Mouse (Mus musculus): ENCODE results near the gene Gipc3. TPM values are rescaled to one million over a fixed set of nuclear protein-coding genes. Genes with fewer than 3 reads are reported as not detected.

Gene Gipc3
- total RNA-seq, 2 experiments from 2014 or later: 0.39 to 0.49 TPM

DNA sequence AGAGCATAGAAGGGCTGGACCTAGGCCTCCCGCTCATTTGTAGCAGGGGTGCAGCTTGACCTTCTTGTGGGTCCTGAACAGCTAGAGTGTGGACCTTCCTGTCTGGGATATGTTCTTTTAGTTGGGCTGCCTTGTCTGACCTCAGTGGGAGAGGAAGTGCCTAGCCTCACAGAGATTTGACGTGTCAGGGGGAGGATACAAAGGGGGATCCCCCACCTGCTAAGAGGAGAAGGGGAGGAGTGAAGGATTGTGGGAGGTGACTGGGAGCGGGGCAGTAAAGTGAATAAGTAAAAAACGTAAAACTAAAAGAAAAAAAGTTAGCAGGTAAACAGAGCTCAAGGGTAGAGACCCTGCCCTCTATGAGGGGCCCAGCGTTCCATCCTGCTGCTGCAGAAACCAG, 33.5 kb downstream of the Gipc3 start:
- DNase-seq (ENCODE audit: extremely low spot score in 1 of 2, low spot score in 2 of 2): no peak
- intact Hi-C loops (cut with DNase I): no loop called here

DNA sequence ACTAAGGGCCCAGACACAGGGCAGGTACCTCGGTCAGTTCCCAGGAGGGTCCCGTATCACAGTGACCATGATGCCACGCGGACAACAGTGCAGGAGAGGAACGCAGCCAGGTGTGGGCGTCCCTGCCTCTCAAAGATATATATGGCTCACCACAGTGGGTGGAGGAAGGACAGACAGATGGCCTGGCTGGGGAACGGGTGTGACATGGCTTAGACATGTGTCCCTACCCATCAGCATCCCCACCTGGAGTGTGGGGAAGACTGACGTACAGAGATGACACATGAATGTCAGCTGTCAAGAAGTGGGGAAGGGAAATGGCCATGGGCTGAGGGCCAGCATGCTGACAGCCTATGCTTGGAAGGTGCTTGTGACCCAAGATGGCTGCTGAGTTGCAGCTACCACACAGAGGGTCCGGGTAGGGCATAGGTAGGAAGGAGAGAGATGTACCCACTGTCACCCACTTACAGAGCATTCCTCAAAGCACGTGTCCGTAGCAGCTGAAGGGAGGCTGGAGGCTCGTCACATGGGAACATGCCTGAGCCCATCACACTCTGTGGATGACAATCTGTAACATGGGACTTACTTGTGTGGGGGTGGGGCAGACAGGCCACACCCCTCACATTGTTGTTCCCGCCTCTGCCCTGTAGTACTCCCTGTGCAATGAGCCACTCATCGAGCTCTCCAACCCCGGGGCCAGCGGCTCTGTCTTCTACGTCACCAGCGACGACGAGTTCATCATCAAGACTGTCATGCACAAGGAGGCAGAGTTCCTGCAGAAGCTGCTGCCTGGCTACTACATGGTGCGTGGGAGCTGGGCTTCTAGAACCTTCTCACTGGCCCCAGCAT, 36.0 kb downstream of the Gipc3 start:
- intact Hi-C loops (cut with DNase I): no loop called here
- peak in 1 of 2 experiments; percentile 38 for DNase-seq (ENCODE audit: extremely low spot score in 1 of 2, low spot score in 2 of 2)

DNA sequence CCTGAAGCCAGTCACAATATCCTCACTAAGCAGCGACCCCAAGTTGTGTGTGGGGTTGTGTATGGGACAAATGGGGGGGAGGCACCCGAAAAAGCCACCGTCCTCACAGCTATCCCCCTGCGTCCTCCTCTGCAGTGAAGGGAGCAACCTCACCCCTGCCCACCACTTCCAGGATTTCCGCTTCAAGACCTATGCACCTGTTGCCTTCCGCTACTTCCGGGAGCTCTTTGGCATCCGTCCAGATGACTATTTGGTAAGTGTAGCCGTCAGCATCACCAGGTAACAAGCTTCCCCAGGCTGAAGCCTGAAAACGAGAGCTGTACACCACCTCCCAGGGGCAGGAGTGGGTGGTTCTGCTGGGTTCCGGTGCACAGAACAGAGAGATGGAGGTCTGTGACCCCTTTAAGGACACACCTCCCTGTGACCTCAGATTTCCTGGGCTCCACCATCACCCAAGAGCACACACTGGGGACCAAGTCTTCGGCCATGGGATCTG, 36.8 kb downstream of the Gipc3 start:
- DNase-seq (ENCODE audit: extremely low spot score in 1 of 2, low spot score in 2 of 2): no peak
- intact Hi-C loops (cut with DNase I): no loop called here

DNA sequence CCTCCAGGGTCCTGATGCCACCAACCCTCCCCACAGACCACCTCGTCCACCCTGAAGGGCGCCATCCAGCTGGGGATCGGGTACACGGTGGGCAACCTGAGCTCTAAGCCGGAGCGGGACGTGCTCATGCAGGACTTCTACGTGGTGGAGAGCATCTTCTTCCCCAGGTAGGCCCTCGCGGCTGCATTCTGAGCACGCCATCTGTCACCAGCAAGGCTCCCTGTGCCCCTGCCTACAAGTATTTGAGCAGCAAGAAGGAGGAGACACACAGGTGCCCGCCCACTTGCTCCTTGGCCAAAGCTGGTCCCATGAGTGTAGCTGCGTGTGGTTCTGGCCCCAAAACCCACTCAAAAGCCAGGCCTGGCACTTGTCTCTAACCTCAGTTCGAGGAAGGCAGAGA, 37.4 kb downstream of the Gipc3 start:
- no peak for DNase-seq (ENCODE audit: extremely low spot score in 1 of 2, low spot score in 2 of 2)
- intact Hi-C loops (cut with DNase I): no loop called here

DNA sequence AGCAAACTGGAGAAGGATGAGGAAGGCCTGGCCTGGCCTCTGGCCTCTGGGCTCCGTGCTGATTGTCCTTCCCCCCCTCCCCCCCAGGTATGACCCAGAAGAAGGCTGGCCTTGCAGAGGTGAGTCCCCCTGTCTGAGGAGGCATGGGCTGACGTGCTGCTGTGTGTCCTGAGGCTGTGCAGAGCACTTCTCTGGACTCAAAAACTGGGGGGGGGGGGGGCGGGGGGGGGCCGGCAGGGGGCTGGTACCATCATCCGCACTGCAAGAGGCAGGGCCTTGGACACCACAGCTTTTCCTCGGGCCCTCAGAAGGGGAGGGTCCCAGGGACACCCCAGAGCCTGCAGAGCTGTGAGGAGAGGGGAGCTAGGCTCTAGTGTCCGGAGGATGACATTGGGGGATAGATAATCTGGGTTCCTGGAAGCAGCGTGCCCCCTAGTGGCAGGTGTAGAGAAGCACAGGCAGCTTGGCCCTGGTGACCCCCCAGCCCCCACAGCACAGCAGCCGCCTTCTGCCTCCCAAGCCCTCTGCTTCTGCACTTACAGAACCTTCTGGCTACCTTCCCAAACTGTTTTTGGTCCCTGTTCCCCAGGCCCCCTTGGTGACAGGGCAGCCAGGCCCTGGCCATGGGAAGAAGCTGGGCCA, 38.3 kb downstream of the Gipc3 start:
- peak in 1 of 2 experiments; percentile 69 for DNase-seq (ENCODE audit: extremely low spot score in 1 of 2, low spot score in 2 of 2)
- intact Hi-C loops (cut with DNase I): no loop called here

DNA sequence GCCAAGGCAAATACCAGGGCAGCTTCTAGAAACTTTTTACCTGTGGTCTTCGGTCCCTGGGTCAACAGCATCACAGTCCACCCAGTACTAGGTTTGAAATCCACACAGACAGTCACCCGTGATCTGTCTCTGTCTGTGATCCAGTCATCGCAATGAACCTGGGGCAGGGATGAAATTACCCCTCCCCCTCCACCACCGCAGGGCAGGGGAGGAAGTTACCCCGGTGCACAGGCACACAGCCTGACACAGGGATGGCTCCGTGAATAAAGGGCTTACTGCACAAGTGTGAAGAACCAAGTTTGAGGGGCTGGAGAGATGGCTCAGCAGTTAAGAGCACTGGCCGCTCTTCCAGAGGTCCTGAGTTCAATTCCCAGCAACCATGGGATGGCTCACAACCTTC, 39.3 kb downstream of the Gipc3 start:
- DNase-seq (ENCODE audit: extremely low spot score in 1 of 2, low spot score in 2 of 2): no peak
- intact Hi-C loops (cut with DNase I): no loop called here

DNA sequence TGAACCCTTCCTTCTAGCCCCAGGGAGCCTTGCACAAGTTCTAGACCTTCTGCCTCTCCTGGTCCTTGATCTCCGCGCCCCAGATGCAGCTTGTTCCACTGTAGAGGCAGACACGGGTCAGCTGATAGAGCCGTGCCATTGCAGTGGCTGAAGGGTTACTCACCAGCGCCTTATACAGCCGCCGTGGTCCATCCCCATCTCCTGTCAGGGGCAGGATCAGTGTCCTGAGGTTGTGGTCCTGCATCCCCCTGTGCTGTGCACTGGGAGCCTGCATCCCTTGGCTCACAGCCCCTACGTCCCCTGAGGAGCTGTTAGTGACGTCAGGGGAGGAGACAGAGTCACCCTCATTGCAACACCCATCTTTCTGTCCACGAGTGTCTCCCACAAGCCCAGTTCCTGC, 39.8 kb downstream of the Gipc3 start:
- intact Hi-C loops (cut with DNase I): no loop called here
- no peak for DNase-seq (ENCODE audit: extremely low spot score in 1 of 2, low spot score in 2 of 2)

DNA sequence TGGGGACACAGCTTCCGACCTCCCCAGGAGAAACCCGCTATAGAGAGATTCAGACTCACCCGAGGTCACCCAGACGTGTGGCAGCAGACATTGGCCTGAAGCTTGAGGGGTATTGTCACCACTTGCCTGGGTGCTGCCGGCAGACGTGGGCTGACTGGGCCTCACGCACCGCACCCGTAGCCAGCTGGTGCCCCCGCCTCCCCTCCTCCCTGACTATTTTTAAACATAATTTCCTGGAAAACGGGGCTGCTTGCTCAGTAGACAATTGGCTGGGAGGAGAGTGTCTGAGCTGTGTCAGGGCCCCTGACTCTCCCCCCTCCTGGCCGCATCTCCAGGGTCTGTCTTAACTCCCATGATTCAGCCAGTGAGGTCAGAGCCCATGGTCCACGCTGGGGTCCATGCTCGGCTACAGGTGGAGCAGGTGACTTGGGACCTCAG, 40.3 kb downstream of the Gipc3 start:
- intact Hi-C loops (cut with DNase I): no loop called here
- peak in 1 of 2 experiments; percentile 69 for DNase-seq (ENCODE audit: extremely low spot score in 1 of 2, low spot score in 2 of 2)

DNA sequence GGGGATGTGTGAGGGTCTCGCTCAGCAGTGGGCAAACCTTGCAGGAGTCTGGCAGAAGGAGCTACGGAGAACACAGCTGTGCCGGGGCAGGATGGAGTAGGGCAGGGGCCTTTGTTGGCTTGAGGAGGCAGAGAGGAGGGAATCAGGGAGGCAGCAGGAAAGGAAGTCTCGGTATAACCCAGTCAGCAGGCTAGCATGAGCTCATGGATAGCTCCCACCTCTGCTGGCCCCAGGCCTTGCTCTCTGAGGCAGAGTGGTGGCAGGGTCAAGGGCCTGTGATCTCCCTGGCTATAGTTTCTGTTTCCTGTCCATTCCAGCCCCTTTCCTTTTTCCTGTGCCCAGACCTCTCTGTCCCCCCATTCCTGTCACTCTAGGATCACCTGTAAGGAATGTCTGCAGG, 40.8 kb downstream of the Gipc3 start:
- intact Hi-C loops (cut with DNase I): no loop called here

DNA sequence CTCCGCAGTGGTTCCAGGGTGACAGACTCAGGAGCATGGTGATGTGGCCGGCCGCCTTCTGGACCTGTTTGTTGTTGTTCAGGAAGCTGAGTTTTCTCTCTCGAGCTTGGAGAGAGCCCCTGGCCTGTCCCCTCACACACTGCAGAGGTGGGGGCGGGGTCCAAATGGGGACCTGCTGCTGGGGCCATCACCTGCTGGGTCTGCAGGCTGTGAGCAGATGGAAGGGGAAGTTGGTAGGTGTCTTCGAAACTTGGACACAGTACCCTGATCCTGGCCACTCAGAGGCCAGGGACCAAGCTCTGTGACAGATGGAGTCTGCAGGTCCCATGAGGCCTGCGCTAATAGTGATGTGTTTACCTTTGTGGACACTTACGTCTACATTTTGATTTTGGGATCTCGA, 41.7 kb downstream of the Gipc3 start:
- intact Hi-C loops (cut with DNase I): no loop called here
- no peak for DNase-seq (ENCODE audit: extremely low spot score in 1 of 2, low spot score in 2 of 2)

More for the DNA sequence above, 40.8 kb downstream of the Gipc3 start:
- DNase-seq (ENCODE audit: extremely low spot score in 1 of 2, low spot score in 2 of 2): no peak

DNA sequence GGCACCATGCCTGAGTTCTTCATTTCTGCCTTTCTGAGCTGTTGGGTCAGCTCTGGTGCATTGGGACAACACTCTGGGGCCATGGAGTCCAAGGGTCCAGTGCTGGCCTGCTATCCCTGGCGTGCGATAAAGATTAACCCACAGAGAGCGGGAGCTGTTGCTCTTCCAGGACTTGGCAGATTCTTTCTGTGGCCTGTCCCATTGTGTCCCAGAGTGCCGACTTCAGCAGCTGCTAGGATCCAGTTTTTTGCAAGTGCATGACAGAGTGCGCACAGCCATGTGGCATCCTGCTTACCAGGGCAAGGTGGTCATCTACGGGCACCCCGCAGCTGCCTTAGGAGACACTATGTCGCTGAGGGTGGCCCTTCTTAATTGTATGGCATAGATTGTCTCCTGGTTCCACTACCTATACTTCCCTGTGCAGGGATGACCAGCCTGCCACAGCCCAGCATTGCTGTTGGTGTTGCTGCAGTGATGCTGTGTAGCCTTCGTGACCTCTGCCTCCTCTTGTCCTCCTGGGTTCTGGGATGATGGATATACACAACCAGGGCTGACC, 42.6 kb downstream of the Gipc3 start:
- DNase-seq (ENCODE audit: extremely low spot score in 1 of 2, low spot score in 2 of 2): no peak
- intact Hi-C loops (cut with DNase I): no loop called here

DNA sequence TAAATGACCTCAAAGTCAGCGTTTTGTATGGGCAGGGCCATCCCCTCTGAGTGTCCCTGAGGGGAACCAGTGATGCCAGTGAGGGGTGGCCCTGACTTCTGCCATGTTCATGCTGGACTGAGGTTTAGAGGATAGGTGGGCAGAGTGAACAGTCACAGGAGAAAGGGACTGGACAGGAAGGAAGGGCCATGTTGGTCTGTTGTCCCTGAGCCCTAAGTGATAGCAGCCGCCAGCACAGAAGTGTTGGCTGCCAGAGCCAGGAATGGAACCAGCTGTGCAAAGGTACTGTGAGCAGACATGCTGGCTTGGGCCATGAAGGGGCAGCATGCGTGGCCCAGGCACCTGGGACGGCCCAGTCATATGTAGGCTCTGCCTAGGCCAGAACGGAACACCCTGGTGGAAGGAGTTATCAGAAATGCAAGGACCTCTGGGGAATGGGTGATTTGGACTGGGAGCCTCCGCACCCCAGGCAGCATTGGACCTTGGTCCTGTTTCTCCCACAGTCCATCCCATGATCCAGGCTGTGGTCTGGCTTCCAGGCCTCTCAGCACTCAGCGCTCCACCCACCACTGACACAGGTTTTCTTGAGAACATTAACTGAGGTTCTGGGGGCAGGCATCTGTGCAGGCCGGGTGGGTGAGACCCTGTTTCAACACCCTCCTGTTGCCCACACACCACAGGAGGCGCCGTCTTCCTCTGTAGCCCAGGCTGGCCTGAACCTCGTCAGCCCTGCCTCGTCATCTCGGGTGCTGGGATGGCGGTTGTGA, 43.3 kb downstream of the Gipc3 start:
- intact Hi-C loops (cut with DNase I): no loop called here
- DNase-seq (ENCODE audit: extremely low spot score in 1 of 2, low spot score in 2 of 2): no peak

DNA sequence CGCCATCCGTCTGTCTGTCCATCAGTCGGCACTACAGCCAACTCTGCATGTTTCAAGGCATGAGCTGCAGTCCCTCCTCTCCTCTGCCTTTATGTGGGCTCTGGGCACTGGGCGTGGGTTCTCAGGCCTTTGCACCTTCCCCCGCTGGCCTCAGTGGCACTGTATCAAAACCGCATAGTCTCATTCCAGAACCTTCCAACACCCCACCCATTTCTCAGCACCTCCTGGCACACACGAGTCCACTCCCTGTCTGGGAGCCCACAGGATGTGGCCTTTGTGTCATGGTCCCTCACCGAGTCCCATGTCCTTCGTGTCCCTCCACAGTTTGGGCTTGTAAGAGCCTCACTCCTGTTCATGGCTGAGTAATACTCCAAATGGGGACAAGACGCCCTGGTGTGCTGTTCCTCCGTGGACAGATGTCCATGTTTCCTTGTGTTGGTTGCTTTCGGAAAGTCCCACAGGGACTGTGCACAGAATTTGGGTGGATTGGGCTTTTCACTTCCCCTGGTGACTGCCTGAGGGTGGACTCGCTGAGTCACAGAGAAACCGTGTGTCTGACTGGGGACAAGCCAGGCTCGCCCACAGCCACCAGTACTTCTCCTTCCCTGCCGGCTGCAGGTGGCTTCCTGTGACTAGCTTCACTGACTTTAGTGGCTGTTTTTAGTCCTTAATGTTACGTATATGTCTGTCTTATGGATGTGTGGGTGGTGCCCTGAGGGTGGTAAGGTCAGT, 44.5 kb downstream of the Gipc3 start:
- intact Hi-C loops (cut with DNase I): no loop called here
- DNase-seq (ENCODE audit: extremely low spot score in 1 of 2, low spot score in 2 of 2): peak in 1 of 2 experiments; percentile 48

DNA sequence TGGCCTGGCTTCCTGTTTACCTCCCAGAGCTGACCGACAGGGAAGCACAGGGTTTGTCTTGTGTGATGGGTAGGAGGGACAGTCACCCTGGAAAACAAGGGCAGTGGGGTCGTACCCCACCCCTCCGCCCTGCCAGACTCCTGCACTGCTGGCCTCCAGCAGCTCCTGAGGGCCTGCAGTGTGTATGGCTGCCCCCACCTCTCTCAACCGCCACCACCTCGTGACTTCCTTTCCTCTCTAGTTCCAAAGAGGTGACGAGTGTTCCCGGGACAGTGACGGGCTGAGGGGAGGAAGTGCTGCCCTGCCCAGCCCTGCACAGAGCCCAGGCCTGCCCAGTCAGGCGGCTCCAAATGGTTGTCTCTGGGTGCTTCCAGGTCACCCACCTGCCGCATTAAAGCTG, 45.2 kb downstream of the Gipc3 start:
- peak in 1 of 2 experiments; percentile 57 for DNase-seq (ENCODE audit: extremely low spot score in 1 of 2, low spot score in 2 of 2)
- intact Hi-C loops (cut with DNase I): no loop called here

DNA sequence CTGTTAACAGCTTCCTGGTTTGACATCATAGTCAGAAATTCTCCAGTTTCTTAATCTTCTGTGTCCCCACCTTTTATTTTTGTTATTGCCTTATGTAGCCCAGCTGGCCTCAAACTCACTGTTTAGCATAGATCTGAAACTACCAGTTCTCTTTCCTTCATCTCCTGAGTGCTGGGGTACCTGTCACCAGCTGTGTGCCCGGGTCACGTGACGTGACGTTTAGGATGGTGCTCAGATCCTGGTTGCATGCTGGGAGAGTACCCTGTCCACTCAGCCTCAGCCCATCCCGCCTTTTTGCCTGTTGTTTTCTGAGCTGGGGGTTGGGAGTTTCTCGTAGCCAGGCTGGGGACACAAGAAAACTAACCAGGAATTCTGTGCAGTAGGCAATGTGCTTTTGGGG, 45.8 kb downstream of the Gipc3 start:
- no peak for DNase-seq (ENCODE audit: extremely low spot score in 1 of 2, low spot score in 2 of 2)
- intact Hi-C loops (cut with DNase I): no loop called here

DNA sequence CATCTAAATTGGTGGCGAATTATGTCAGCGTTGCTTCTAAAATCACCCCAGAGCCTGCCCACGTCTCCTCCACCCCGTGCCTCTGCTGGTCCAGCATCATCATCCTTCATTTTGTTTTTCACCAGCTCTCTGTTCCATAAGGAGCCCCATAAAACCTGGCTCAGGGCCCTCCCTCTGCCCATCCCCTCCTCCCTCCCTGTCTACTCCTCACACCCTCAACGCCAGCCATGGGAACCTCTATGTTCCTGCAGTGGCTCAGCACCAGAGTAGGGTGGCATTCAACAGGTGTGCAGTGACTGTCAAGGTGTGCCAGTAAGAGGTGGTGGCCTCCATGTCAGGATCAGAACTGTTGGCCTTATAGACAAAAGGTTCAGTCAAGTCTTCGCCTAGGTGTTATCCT, 47.9 kb downstream of the Gipc3 start:
- intact Hi-C loops (cut with DNase I): no loop called here
- DNase-seq (ENCODE audit: extremely low spot score in 1 of 2, low spot score in 2 of 2): peak in 1 of 2 experiments; percentile 55

DNA sequence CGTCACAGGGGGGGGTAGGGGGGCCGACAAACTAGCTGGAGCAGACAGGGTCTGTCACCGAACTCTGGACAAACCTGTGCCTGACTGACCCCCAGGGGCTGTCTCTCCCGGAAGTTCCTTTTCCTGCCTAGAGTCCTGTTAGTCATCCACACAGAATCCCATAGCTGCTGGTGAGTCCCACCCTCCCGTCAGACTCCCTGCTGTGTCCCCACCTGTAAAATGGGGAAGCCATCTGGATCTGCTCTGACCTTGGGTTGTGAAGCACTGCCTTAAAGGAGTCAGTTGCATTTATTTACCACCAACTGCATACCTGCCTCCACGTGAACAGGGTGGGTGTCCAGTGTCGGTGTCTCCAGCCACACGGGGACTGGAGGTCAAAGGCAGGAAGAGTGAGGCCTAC, 48.6 kb downstream of the Gipc3 start:
- intact Hi-C loops (cut with DNase I): no loop called here
- DNase-seq (ENCODE audit: extremely low spot score in 1 of 2, low spot score in 2 of 2): peak in 1 of 2 experiments; percentile 49

DNA sequence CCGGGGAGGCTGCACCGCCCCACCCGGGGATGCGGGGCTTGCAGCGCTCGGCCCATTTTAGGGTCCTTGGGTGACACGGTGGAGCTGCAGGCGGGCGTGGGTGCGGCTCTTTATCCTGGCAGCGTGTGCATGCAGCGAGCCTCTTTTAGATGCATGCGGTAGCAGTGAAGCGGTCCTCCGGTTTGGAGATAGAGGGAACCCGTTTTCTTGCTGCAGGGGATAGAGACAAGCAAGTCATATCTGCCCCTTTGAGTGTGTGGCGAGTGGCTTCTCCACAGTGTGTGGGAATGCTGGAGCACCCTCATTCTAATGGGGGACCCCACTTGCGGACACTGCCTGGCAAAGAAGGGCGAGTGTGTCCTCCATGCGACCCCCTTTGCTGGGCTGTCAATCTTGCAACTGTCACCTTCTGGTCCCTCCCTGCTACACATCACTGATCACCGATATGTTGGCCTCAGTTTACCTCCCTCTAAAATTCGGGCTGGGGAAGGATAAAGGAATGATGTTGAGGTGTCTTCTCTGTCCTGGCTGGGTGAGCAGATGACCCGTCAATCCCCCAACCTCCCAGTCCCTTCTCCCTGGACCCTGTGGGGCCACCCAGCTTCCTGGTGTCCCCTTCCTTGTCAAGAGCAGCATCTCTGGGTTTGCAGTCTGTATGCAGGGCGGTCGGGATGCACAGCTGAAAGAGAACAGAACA, 49.6 kb downstream of the Gipc3 start:
- no peak for DNase-seq (ENCODE audit: extremely low spot score in 1 of 2, low spot score in 2 of 2)
- intact Hi-C loops (cut with DNase I): no loop called here

Data from left cerebral cortex, postnatal 10 days (tissue).